In the genomic region with DNA sequence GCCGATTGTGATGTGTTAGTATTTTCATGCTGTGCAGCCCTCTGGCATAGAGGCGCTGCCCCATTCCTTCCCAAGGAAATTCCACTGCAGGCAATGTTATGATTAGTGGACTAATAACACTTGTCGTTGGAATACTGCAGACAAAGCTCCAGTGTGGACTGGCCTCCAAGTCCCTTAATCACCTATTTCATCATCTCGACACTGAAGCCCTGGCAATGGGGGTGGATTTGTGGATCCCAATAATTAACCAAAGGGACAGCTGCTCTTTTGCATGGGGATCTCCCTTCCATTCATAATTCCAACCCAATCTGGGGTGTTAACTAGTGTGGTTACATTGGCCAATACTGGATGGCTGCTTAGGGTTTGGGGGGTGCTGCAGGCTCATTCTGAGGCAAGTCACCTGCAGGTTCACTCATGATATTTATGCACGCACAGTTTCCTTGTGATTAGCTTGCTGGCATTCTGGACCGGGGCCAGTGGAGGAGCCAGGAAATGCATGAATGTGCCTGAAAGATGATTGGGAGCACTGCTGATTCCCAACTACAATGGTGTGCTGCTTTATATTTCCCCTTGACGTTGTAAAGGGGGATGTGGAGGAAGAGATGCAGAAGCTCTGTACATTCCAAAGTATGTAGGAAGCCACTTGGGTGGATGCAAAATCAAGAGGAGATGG, we compare ENCODE assay signal across 12 mouse cellular contexts. TPM values are rescaled to one million over a fixed set of nuclear protein-coding genes. Genes with fewer than 3 reads are reported as not detected.
DNase-seq lines count a peak whose midpoint lies in the region; ATAC-seq and TF ChIP-seq lines count a peak whose summit lies in the region.
"Had no signal": no experiment of that assay in that cellular context is flagged by ENCODE, and none has a peak within 500 bp of the region (broad histone marks: within the 10 kb centered on the region; RNA-seq: fewer than 3 reads in every experiment).

No protein-coding gene starts in this region.

- H3K27ac ChIP-seq in gastrocnemius, adult 2 months = no peak overlapping the region
- peak overlapping the region; percentile 48 for H3K27ac ChIP-seq in heart, embryonic 16.5 days (ENCODE audit: low read length)
- H3K27ac ChIP-seq: left cerebral cortex, adult 2 months had no signal

- H3K9ac ChIP-seq in heart, embryonic 16.5 days (ENCODE audit: low read length) = no peak overlapping the region

- TF ChIP-seq CTCF in gastrocnemius, adult 2 months (IDR thresholded peaks at IDR 0.05) = no peak

- H3K36me3 ChIP-seq in heart, embryonic 16.5 days (ENCODE audit: control insufficient read depth, insufficient read depth) = no peaks in the 10 kb centered on the region

- H3K4me2 ChIP-seq in heart, embryonic 16.5 days (ENCODE audit: low read depth, low read length) = no peak overlapping the region

- no peak overlapping the region for H3K4me3 ChIP-seq in gastrocnemius, adult 2 months
- H3K4me3 ChIP-seq in heart, embryonic 16.5 days (ENCODE audit: low read length) = no peak overlapping the region
- H3K4me3 ChIP-seq: left cerebral cortex, adult 2 months had no signal

- DNase-seq in gastrocnemius, adult 2 months = peak; percentile 21
- no peak for DNase-seq in gastrocnemius, postnatal 36 days
- DNase-seq in kidney, postnatal 10 days = peak; percentile 45
- DNase-seq in kidney, adult 9 months = no peak
- DNase-seq in retina, embryonic 14.5 days (ENCODE audit: low spot score) = peak; percentile 7
- DNase-seq in frontal cortex, adult 2 months (ENCODE audit: extremely low spot score in 1 of 2, low spot score in 1 of 2) = no peak
- no peak for DNase-seq in testis, postnatal 14 days (ENCODE audit: low spot score)

- ATAC-seq in heart, embryonic 16.5 days (replicated peaks; ENCODE audit: extremely low read depth, insufficient read depth, low FRiP score) = no peak

- H3K9me3 ChIP-seq in heart, embryonic 16.5 days (replicated peaks; ENCODE audit: control insufficient read depth, low read length) = no peaks in the 10 kb centered on the region

- H3K27me3 ChIP-seq in heart, embryonic 16.5 days (ENCODE audit: control insufficient read depth, insufficient read depth, low read length) = no peaks in the 10 kb centered on the region

- peaks cover 21% of the 10 kb centered on the region for H3K4me1 ChIP-seq in heart, embryonic 16.5 days (ENCODE audit: control insufficient read depth, insufficient read depth, low read length)

- intact Hi-C loops in gastrocnemius, adult 2 months (cut with DNase I) = no loop called here
- intact Hi-C loops in gastrocnemius, postnatal 36 days (cut with DNase I) = no loop called here

- 58% methylated on average over 7 of the region's 7 CpGs for WGBS in heart, embryonic 16.5 days

RNA-seq across cellular contexts. Expression of gene Plac1, which starts 25.2 kb away (rescaled TPM):
- total RNA-seq in gastrocnemius, adult 2 months (2021) = not detected
- total RNA-seq in gastrocnemius, postnatal 36 days (2021) = not detected
- 4.6 and 6.2 TPM in 2 replicates for polyA plus RNA-seq in heart, embryonic 16.5 days (2015; fragmentation: Nextera tagmentation; extraction: Ambion mirVana)
- polyA plus RNA-seq in frontal cortex, adult 2 months (2012; rRNA removed) = 0.40 and 1.7 TPM in 2 replicates
- total RNA-seq: adrenal gland, adult 18-20 months; heart, adult 18-20 months; left cerebral cortex, adult 2 months; megakaryocyte, adult 5-6 weeks had no signal

RNA-seq across cellular contexts. Expression of gene Fam122b, which starts 54.9 kb away (rescaled TPM):
- 1 to 10 TPM; 1.3 to 1.9 TPM for total RNA-seq in gastrocnemius, adult 2 months (2021)
- total RNA-seq in gastrocnemius, postnatal 36 days (2021) = 1 to 10 TPM; 1.2 to 1.7 TPM
- 21.4 and 24.5 TPM in 2 replicates for polyA plus RNA-seq in heart, embryonic 16.5 days (2015; fragmentation: Nextera tagmentation; extraction: Ambion mirVana)
- polyA plus RNA-seq in frontal cortex, adult 2 months (2012; rRNA removed) = 4.9 and 5.1 TPM in 2 replicates

RNA-seq across cellular contexts. Expression of gene Fam122c, which starts 58.5 kb away (rescaled TPM):
- not detected for total RNA-seq in gastrocnemius, adult 2 months (2021)
- not detected for total RNA-seq in gastrocnemius, postnatal 36 days (2021)
- not detected in 2 replicates for polyA plus RNA-seq in heart, embryonic 16.5 days (2015; fragmentation: Nextera tagmentation; extraction: Ambion mirVana)
- polyA plus RNA-seq in frontal cortex, adult 2 months (2012; rRNA removed) = not detected in 2 replicates
- total RNA-seq: adrenal gland, adult 18-20 months; heart, adult 18-20 months; left cerebral cortex, adult 2 months; megakaryocyte, adult 5-6 weeks had no signal

Comparison
In these comparisons a context has a peak if more than half of its experiments do, and no peak if none do; other contexts are left out.
1. DNase-seq: peak in gastrocnemius, adult 2 months (single experiment), kidney, postnatal 10 days (single experiment) and retina, embryonic 14.5 days (single experiment); none in gastrocnemius, postnatal 36 days (0 of 2), kidney, adult 9 months (single experiment), frontal cortex, adult 2 months (0 of 2) and testis, postnatal 14 days (single experiment).